Mouse (Mus musculus): ENCODE results near the gene Ctnnb1. TPM values are rescaled to one million over a fixed set of nuclear protein-coding genes. Genes with fewer than 3 reads are reported as not detected.
"Not testable (repeated sequence)": the region's sequence is repeated elsewhere in the genome, so short reads cannot be mapped to it uniquely, and the experiment has no call there.

Ctnnb1 gene
- polyA plus RNA-seq, 1 experiment from 2014 or later, result 470 TPM

DNA sequence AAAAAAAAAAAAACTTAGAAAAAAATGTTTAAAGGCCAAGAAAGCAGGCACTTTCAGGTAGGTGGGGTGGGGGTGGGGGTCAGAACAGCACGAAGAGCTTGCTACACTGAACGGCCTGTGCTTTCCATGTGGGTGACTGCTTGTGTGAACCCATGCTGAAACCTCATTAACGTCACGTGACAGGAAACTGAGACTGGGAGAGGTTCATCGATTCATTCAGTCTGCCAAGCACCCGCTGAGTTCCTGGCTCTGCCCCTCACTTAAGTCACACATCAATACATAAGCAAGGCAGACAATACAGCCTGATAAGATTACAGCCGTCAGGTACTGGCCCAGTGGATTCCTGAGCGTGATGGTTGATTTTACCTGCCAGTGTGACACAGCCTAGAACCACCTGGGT is 26.5 kb upstream of the Ctnnb1 start:
- no peak for TF ChIP-seq CTCF (IDR thresholded peaks at IDR 0.05; ENCODE audit: low read depth)
- Histone ChIP-seq H3K4me3 (replicated peaks; ENCODE audit: low read depth, low read length) (no peak overlapping the region), H3K9ac (ENCODE audit: low read depth, low read length) (no peak overlapping the region), H3K9me3 (replicated peaks; ENCODE audit: low read length) (no peaks in the 10 kb centered on the region), H3K27me3 (ENCODE audit: insufficient read depth, low read length) (no peaks in the 10 kb centered on the region), H3K4me2 (ENCODE audit: low read length) (no peak overlapping the region), H3K36me3 (ENCODE audit: insufficient read depth, low read length) (no peaks in the 10 kb centered on the region), H3K4me1 (replicated peaks; ENCODE audit: insufficient read depth, low read length) (0 out of 2 replicates have a peak, but pooled peaks cover 6% of the 10 kb centered on the region), H3K27ac (no peak overlapping the region)
- no peak for DNase-seq (ENCODE audit: low spot score)
- 51% methylated on average over 8 of the region's 8 CpGs for WGBS
- no peak for ATAC-seq (replicated peaks; ENCODE audit: low FRiP score, low read depth)

GRCm38 (mm10) chr9:120908461-120908860 is 20.6 kb upstream of the Ctnnb1 start:
- Histone ChIP-seq H3K36me3 (ENCODE audit: insufficient read depth, low read length) (no peaks in the 10 kb centered on the region), H3K27ac (no peak overlapping the region), H3K4me3 (replicated peaks; ENCODE audit: low read depth, low read length) (no peak overlapping the region), H3K4me1 (replicated peaks; ENCODE audit: insufficient read depth, low read length) (no peaks in the 10 kb centered on the region), H3K9me3 (replicated peaks; ENCODE audit: low read length) (no peaks in the 10 kb centered on the region), H3K27me3 (ENCODE audit: insufficient read depth, low read length) (no peaks in the 10 kb centered on the region), H3K4me2 (ENCODE audit: low read length) (no peak overlapping the region), H3K9ac (ENCODE audit: low read depth, low read length) (no peak overlapping the region)
- no peak for TF ChIP-seq CTCF (IDR thresholded peaks at IDR 0.05; ENCODE audit: low read depth)
- WGBS, result 88% methylated on average over 6 of the region's 6 CpGs
- ATAC-seq (replicated peaks; ENCODE audit: low FRiP score, low read depth) (no peak), DNase-seq (ENCODE audit: low spot score) (no peak)

- WGBS, result 68% methylated on average over 13 of the region's 13 CpGs
- Histone ChIP-seq H3K9me3 (replicated peaks; ENCODE audit: low read length) (no peaks in the 10 kb centered on the region), H3K36me3 (ENCODE audit: insufficient read depth, low read length) (no peaks in the 10 kb centered on the region), H3K4me2 (ENCODE audit: low read length) (no peak overlapping the region), H3K4me1 (replicated peaks; ENCODE audit: insufficient read depth, low read length) (no peaks in the 10 kb centered on the region), H3K4me3 (replicated peaks; ENCODE audit: low read depth, low read length) (no peak overlapping the region), H3K9ac (ENCODE audit: low read depth, low read length) (no peak overlapping the region), H3K27me3 (ENCODE audit: insufficient read depth, low read length) (no peaks in the 10 kb centered on the region), H3K27ac (no peak overlapping the region)
- no peak for TF ChIP-seq CTCF (IDR thresholded peaks at IDR 0.05; ENCODE audit: low read depth)
- DNase-seq (ENCODE audit: low spot score), result no peak
- no peak for ATAC-seq (replicated peaks; ENCODE audit: low FRiP score, low read depth)
Observed at GRCm38 (mm10) chr9:120913152-120913551, 15.9 kb upstream of the Ctnnb1 start.

- Histone ChIP-seq H3K9me3 (replicated peaks; ENCODE audit: low read length) (no peaks in the 10 kb centered on the region), H3K4me2 (ENCODE audit: low read length) (no peak overlapping the region), H3K4me3 (replicated peaks; ENCODE audit: low read depth, low read length) (no peak overlapping the region), H3K9ac (ENCODE audit: low read depth, low read length) (no peak overlapping the region), H3K27ac (peak overlapping the region; percentile 21; the same call in 1 of the 2 replicates), H3K27me3 (ENCODE audit: insufficient read depth, low read length) (no peaks in the 10 kb centered on the region), H3K4me1 (replicated peaks; ENCODE audit: insufficient read depth, low read length) (peaks cover 7% of the 10 kb centered on the region; the same call in 1 of the 2 replicates), H3K36me3 (ENCODE audit: insufficient read depth, low read length) (no peaks in the 10 kb centered on the region)
- 85% methylated on average over 4 of the region's 4 CpGs for WGBS
- TF ChIP-seq CTCF (IDR thresholded peaks at IDR 0.05; ENCODE audit: low read depth), result no peak
- DNase-seq (ENCODE audit: low spot score) (no peak), ATAC-seq (replicated peaks; ENCODE audit: low FRiP score, low read depth) (no peak)
Observed at GRCm38 (mm10) chr9:120914429-120914828, 14.6 kb upstream of the Ctnnb1 start.

- no peaks in the 10 kb centered on the region for H3K9me3 ChIP-seq (replicated peaks; ENCODE audit: low read length)
- H3K36me3 ChIP-seq (ENCODE audit: insufficient read depth, low read length), result no peaks in the 10 kb centered on the region
- 82% methylated on average over 14 of the region's 14 CpGs for WGBS
- peak overlapping the region; percentile 21; the same call in 1 of the 2 replicates for H3K27ac ChIP-seq
- H3K4me3 ChIP-seq (replicated peaks; ENCODE audit: low read depth, low read length), result no peak overlapping the region
- peak; percentile 65 for DNase-seq (ENCODE audit: low spot score)
- H3K9ac ChIP-seq (ENCODE audit: low read depth, low read length), result no peak overlapping the region
- ATAC-seq (replicated peaks; ENCODE audit: low FRiP score, low read depth), result no peak
- H3K4me2 ChIP-seq (ENCODE audit: low read length), result no peak overlapping the region
- H3K4me1 ChIP-seq (replicated peaks; ENCODE audit: insufficient read depth, low read length), result peaks cover 7% of the 10 kb centered on the region; the same call in 1 of the 2 replicates
- TF ChIP-seq CTCF (IDR thresholded peaks at IDR 0.05; ENCODE audit: low read depth), result peak; percentile 65
- H3K27me3 ChIP-seq (ENCODE audit: insufficient read depth, low read length), result no peaks in the 10 kb centered on the region
Observed at GRCm38 (mm10) chr9:120914877-120915459, 14.0 kb upstream of the Ctnnb1 start.

DNA sequence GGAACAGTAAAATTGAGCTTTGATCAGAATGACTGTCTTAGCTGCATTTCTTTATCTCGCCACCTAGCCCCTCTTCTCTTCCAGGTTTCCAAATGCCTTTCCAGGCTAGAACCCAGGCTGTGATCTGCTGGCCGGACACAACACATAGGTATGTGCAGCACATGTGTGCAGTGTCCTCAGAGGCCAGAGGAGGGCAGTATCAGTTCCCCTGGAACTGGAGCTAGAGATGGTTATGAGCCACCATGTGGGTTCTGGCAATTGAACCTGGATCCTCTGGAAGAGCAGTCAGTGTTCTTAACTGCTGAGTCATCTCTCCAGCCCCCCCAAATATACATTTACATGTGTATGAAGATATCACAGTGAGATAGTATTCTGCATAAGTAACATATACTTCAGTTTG is 11.4 kb upstream of the Ctnnb1 start:
- H3K4me1 ChIP-seq (replicated peaks; ENCODE audit: insufficient read depth, low read length); H3K36me3 ChIP-seq (ENCODE audit: insufficient read depth, low read length); H3K4me3 ChIP-seq (replicated peaks; ENCODE audit: low read depth, low read length); DNase-seq (ENCODE audit: low spot score); H3K4me2 ChIP-seq (ENCODE audit: low read length); H3K27ac ChIP-seq; H3K9ac ChIP-seq (ENCODE audit: low read depth, low read length); H3K9me3 ChIP-seq (replicated peaks; ENCODE audit: low read length); ATAC-seq (replicated peaks; ENCODE audit: low FRiP score, low read depth); H3K27me3 ChIP-seq (ENCODE audit: insufficient read depth, low read length): not testable (repeated sequence)
- WGBS, result 91% methylated on average over 2 of the region's 2 CpGs

DNA sequence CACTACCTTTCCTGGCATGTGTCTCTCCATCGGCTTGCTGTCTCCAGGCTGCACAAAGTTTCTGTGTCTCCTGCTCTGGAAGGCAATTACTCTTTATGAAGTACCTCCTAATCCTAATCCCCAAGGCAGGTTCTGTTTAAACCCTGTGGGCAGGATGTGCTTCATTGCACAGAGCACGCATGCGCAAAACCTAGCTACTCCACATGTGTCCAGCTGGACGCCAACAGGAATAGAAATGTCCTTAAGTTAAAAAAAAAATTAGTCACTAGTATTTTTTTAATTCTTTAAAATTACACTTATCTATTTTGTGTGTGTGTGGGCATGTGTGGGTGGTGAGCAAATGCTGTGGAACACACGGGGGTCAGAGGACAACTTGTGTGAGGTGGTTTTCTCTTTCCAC is 10.8 kb upstream of the Ctnnb1 start:
- no peak for ATAC-seq (replicated peaks; ENCODE audit: low FRiP score, low read depth)
- Histone ChIP-seq H3K9me3 (replicated peaks; ENCODE audit: low read length) (no peaks in the 10 kb centered on the region), H3K27ac (no peak overlapping the region), H3K4me1 (replicated peaks; ENCODE audit: insufficient read depth, low read length) (peaks cover 7% of the 10 kb centered on the region; the same call in 1 of the 2 replicates), H3K4me3 (replicated peaks; ENCODE audit: low read depth, low read length) (no peak overlapping the region), H3K36me3 (ENCODE audit: insufficient read depth, low read length) (no peaks in the 10 kb centered on the region), H3K4me2 (ENCODE audit: low read length) (no peak overlapping the region), H3K27me3 (ENCODE audit: insufficient read depth, low read length) (no peaks in the 10 kb centered on the region), H3K9ac (ENCODE audit: low read depth, low read length) (no peak overlapping the region)
- WGBS, result 50% methylated on average over 5 of the region's 5 CpGs
- DNase-seq (ENCODE audit: low spot score), result no peak
- TF ChIP-seq CTCF (IDR thresholded peaks at IDR 0.05; ENCODE audit: low read depth), result no peak
